Comparison of ENCODE assay signal across 25 mouse cellular contexts in the genomic region with DNA sequence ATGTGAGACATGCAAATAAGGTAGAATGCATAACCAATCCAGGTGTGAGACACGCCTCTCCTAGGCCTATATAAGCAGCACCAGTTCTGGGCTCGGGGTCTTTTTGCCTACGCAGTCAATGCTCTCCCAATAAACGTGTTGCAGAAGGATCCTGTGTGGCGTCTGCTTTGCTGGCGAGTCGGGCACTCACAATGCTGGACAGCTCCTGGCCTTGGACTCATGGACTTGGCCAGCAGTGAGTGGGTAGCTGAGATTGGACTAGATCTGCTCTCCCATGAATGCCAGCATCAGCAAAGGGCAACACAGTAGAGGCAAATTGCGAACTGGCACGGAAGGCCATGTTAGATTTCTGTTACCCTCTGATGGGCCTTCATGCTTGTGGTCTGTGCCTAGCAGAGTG. TPM values are rescaled to one million over a fixed set of nuclear protein-coding genes. Genes with fewer than 3 reads are reported as not detected.
"Had no signal": no experiment of that assay in that cellular context is flagged by ENCODE, and none has a peak within 500 bp of the region (broad histone marks: within the 10 kb centered on the region; RNA-seq: fewer than 3 reads in every experiment).

No protein-coding gene starts in this region.

RNA-seq across cellular contexts. Expression of gene Vmn1r233, which starts 51.8 kb away (rescaled TPM):
- polyA plus RNA-seq: heart, embryonic 10.5 days; heart, embryonic 11.5 days; heart, embryonic 12.5 days; heart, embryonic 13.5 days; heart, embryonic 14.5 days; heart, embryonic 15.5 days; heart, embryonic 16.5 days; heart, postnatal 0 days; hindbrain, embryonic 10.5 days; hindbrain, embryonic 11.5 days; hindbrain, embryonic 12.5 days; hindbrain, embryonic 13.5 days; hindbrain, embryonic 14.5 days; hindbrain, embryonic 15.5 days; hindbrain, embryonic 16.5 days; hindbrain, postnatal 0 days; intestine, embryonic 15.5 days; intestine, embryonic 16.5 days; intestine, postnatal 0 days; kidney, adult 2 months; kidney, embryonic 14.5 days; kidney, embryonic 15.5 days; kidney, embryonic 16.5 days; kidney, postnatal 0 days; large intestine, adult 2 months had no signal
